Mouse (Mus musculus): ENCODE results near the gene Rnf169. TPM values are rescaled to one million over a fixed set of nuclear protein-coding genes. Genes with fewer than 3 reads are reported as not detected.

Gene Rnf169
- polyA plus RNA-seq, 1 experiment from 2014 or later = 7.4 TPM

GRCm38 (mm10) chr7:99894478-99894877 lies 85.8 kb downstream of the Rnf169 start:
- H3K27me3 ChIP-seq (ENCODE audit: control insufficient read depth, insufficient read depth, low read length) = no peaks in the 10 kb centered on the region

GRCm38 (mm10) chr7:99893967-99894366 lies 86.3 kb downstream of the Rnf169 start:
- WGBS = 67% methylated on average over 3 of the region's 3 CpGs
- Histone ChIP-seq H3K9me3 (replicated peaks; ENCODE audit: control insufficient read depth, low read length) (no peaks in the 10 kb centered on the region), H3K9ac (replicated peaks; ENCODE audit: low read length) (no peak overlapping the region), H3K27ac (replicated peaks; ENCODE audit: low read depth, low read length) (no peak overlapping the region), H3K36me3 (replicated peaks; ENCODE audit: control insufficient read depth, insufficient read depth, low read depth, low read length) (no peaks in the 10 kb centered on the region), H3K4me3 (ENCODE audit: low read depth, low read length) (no peak overlapping the region), H3K4me2 (ENCODE audit: low read depth, low read length) (no peak overlapping the region), H3K4me1 (ENCODE audit: control insufficient read depth, insufficient read depth, low read length) (no peaks in the 10 kb centered on the region), H3K27me3 (ENCODE audit: control insufficient read depth, insufficient read depth, low read length) (no peaks in the 10 kb centered on the region)
- ATAC-seq (replicated peaks; ENCODE audit: insufficient number of reproducible peaks, low FRiP score, low TSS enrichment, low read depth) = no peak
- DNase-seq (ENCODE audit: low spot score) = no peak

More at GRCm38 (mm10) chr7:99894478-99894877, 85.8 kb downstream of the Rnf169 start:
- no peaks in the 10 kb centered on the region for H3K36me3 ChIP-seq (replicated peaks; ENCODE audit: control insufficient read depth, insufficient read depth, low read depth, low read length)
- no peaks in the 10 kb centered on the region for H3K9me3 ChIP-seq (replicated peaks; ENCODE audit: control insufficient read depth, low read length)
- no peak overlapping the region for H3K9ac ChIP-seq (replicated peaks; ENCODE audit: low read length)
- DNase-seq (ENCODE audit: low spot score) = no peak
- WGBS = 81% methylated on average over 6 of the region's 6 CpGs
- no peak overlapping the region for H3K27ac ChIP-seq (replicated peaks; ENCODE audit: low read depth, low read length)
- no peak overlapping the region for H3K4me3 ChIP-seq (ENCODE audit: low read depth, low read length)
- H3K4me2 ChIP-seq (ENCODE audit: low read depth, low read length) = no peak overlapping the region
- ATAC-seq (replicated peaks; ENCODE audit: insufficient number of reproducible peaks, low FRiP score, low TSS enrichment, low read depth) = no peak
- H3K4me1 ChIP-seq (ENCODE audit: control insufficient read depth, insufficient read depth, low read length) = no peaks in the 10 kb centered on the region

- no peaks in the 10 kb centered on the region for H3K9me3 ChIP-seq (replicated peaks; ENCODE audit: control insufficient read depth, low read length)
- H3K27me3 ChIP-seq (ENCODE audit: control insufficient read depth, insufficient read depth, low read length) = no peaks in the 10 kb centered on the region
- no peaks in the 10 kb centered on the region for H3K36me3 ChIP-seq (replicated peaks; ENCODE audit: control insufficient read depth, insufficient read depth, low read depth, low read length)
- H3K27ac ChIP-seq (replicated peaks; ENCODE audit: low read depth, low read length) = no peak overlapping the region
- DNase-seq (ENCODE audit: low spot score) = no peak
- H3K4me3 ChIP-seq (ENCODE audit: low read depth, low read length) = no peak overlapping the region
- no peak overlapping the region for H3K4me2 ChIP-seq (ENCODE audit: low read depth, low read length)
- ATAC-seq (replicated peaks; ENCODE audit: insufficient number of reproducible peaks, low FRiP score, low TSS enrichment, low read depth) = no peak
- WGBS = 90% methylated on average over 2 of the region's 2 CpGs
- no peaks in the 10 kb centered on the region for H3K4me1 ChIP-seq (ENCODE audit: control insufficient read depth, insufficient read depth, low read length)
- H3K9ac ChIP-seq (replicated peaks; ENCODE audit: low read length) = no peak overlapping the region
Observed at GRCm38 (mm10) chr7:99892351-99892750, 87.9 kb downstream of the Rnf169 start.

GRCm38 (mm10) chr7:99891471-99891870 lies 88.8 kb downstream of the Rnf169 start:
- H3K4me3 ChIP-seq (ENCODE audit: low read depth, low read length) = no peak overlapping the region
- no peak for DNase-seq (ENCODE audit: low spot score)
- H3K27me3 ChIP-seq (ENCODE audit: control insufficient read depth, insufficient read depth, low read length) = no peaks in the 10 kb centered on the region
- 44% methylated on average over 3 of the region's 3 CpGs for whole genome bisulfite sequencing
- H3K4me1 ChIP-seq (ENCODE audit: control insufficient read depth, insufficient read depth, low read length) = no peaks in the 10 kb centered on the region
- no peaks in the 10 kb centered on the region for H3K9me3 ChIP-seq (replicated peaks; ENCODE audit: control insufficient read depth, low read length)
- H3K4me2 ChIP-seq (ENCODE audit: low read depth, low read length) = no peak overlapping the region
- no peak for ATAC-seq (replicated peaks; ENCODE audit: insufficient number of reproducible peaks, low FRiP score, low TSS enrichment, low read depth)
- no peak overlapping the region for H3K27ac ChIP-seq (replicated peaks; ENCODE audit: low read depth, low read length)
- H3K9ac ChIP-seq (replicated peaks; ENCODE audit: low read length) = no peak overlapping the region
- no peaks in the 10 kb centered on the region for H3K36me3 ChIP-seq (replicated peaks; ENCODE audit: control insufficient read depth, insufficient read depth, low read depth, low read length)

GRCm38 (mm10) chr7:99890168-99890755 lies 90.0 kb downstream of the Rnf169 start:
- no peak overlapping the region for H3K4me2 ChIP-seq (ENCODE audit: low read depth, low read length)
- no peaks in the 10 kb centered on the region for H3K9me3 ChIP-seq (replicated peaks; ENCODE audit: control insufficient read depth, low read length)
- H3K27me3 ChIP-seq (ENCODE audit: control insufficient read depth, insufficient read depth, low read length) = no peaks in the 10 kb centered on the region
- H3K4me3 ChIP-seq (ENCODE audit: low read depth, low read length) = no peak overlapping the region
- H3K9ac ChIP-seq (replicated peaks; ENCODE audit: low read length) = no peak overlapping the region
- no peak overlapping the region for H3K27ac ChIP-seq (replicated peaks; ENCODE audit: low read depth, low read length)
- no peaks in the 10 kb centered on the region for H3K4me1 ChIP-seq (ENCODE audit: control insufficient read depth, insufficient read depth, low read length)
- no peak for DNase-seq (ENCODE audit: low spot score)
- no peak for ATAC-seq (replicated peaks; ENCODE audit: insufficient number of reproducible peaks, low FRiP score, low TSS enrichment, low read depth)
- WGBS = 64% methylated on average over 3 of the region's 3 CpGs
- H3K36me3 ChIP-seq (replicated peaks; ENCODE audit: control insufficient read depth, insufficient read depth, low read depth, low read length) = no peaks in the 10 kb centered on the region

- Histone ChIP-seq H3K4me3 (ENCODE audit: low read depth, low read length) (no peak overlapping the region), H3K27me3 (ENCODE audit: control insufficient read depth, insufficient read depth, low read length) (no peaks in the 10 kb centered on the region), H3K4me2 (ENCODE audit: low read depth, low read length) (no peak overlapping the region), H3K27ac (replicated peaks; ENCODE audit: low read depth, low read length) (no peak overlapping the region), H3K4me1 (ENCODE audit: control insufficient read depth, insufficient read depth, low read length) (no peaks in the 10 kb centered on the region), H3K36me3 (replicated peaks; ENCODE audit: control insufficient read depth, insufficient read depth, low read depth, low read length) (no peaks in the 10 kb centered on the region), H3K9ac (replicated peaks; ENCODE audit: low read length) (no peak overlapping the region), H3K9me3 (replicated peaks; ENCODE audit: control insufficient read depth, low read length) (no peaks in the 10 kb centered on the region)
- 43% methylated on average over 10 of the region's 10 CpGs for WGBS
- DNase-seq (ENCODE audit: low spot score) (peak; percentile 27), ATAC-seq (replicated peaks; ENCODE audit: insufficient number of reproducible peaks, low FRiP score, low TSS enrichment, low read depth) (no peak)
Observed at GRCm38 (mm10) chr7:99889175-99889880, 90.9 kb downstream of the Rnf169 start.

GRCm38 (mm10) chr7:99887743-99888142 lies 92.5 kb downstream of the Rnf169 start:
- DNase-seq (ENCODE audit: low spot score) = no peak
- H3K9ac ChIP-seq (replicated peaks; ENCODE audit: low read length) = no peak overlapping the region
- ATAC-seq (replicated peaks; ENCODE audit: insufficient number of reproducible peaks, low FRiP score, low TSS enrichment, low read depth) = no peak

GRCm38 (mm10) chr7:99887230-99887735 lies 93.0 kb downstream of the Rnf169 start:
- no peak overlapping the region for H3K27ac ChIP-seq (replicated peaks; ENCODE audit: low read depth, low read length)
- no peaks in the 10 kb centered on the region for H3K27me3 ChIP-seq (ENCODE audit: control insufficient read depth, insufficient read depth, low read length)
- 88% methylated on average over 2 of the region's 2 CpGs for WGBS
- no peak overlapping the region for H3K9ac ChIP-seq (replicated peaks; ENCODE audit: low read length)
- ATAC-seq (replicated peaks; ENCODE audit: insufficient number of reproducible peaks, low FRiP score, low TSS enrichment, low read depth) = no peak
- H3K4me1 ChIP-seq (ENCODE audit: control insufficient read depth, insufficient read depth, low read length) = no peaks in the 10 kb centered on the region
- no peak overlapping the region for H3K4me3 ChIP-seq (ENCODE audit: low read depth, low read length)
- DNase-seq (ENCODE audit: low spot score) = no peak
- no peaks in the 10 kb centered on the region for H3K36me3 ChIP-seq (replicated peaks; ENCODE audit: control insufficient read depth, insufficient read depth, low read depth, low read length)
- H3K4me2 ChIP-seq (ENCODE audit: low read depth, low read length) = no peak overlapping the region
- no peaks in the 10 kb centered on the region for H3K9me3 ChIP-seq (replicated peaks; ENCODE audit: control insufficient read depth, low read length)

More at GRCm38 (mm10) chr7:99887743-99888142, 92.5 kb downstream of the Rnf169 start:
- Histone ChIP-seq H3K27ac (replicated peaks; ENCODE audit: low read depth, low read length) (no peak overlapping the region), H3K9me3 (replicated peaks; ENCODE audit: control insufficient read depth, low read length) (no peaks in the 10 kb centered on the region), H3K4me2 (ENCODE audit: low read depth, low read length) (no peak overlapping the region), H3K4me1 (ENCODE audit: control insufficient read depth, insufficient read depth, low read length) (no peaks in the 10 kb centered on the region), H3K27me3 (ENCODE audit: control insufficient read depth, insufficient read depth, low read length) (no peaks in the 10 kb centered on the region), H3K4me3 (ENCODE audit: low read depth, low read length) (no peak overlapping the region), H3K36me3 (replicated peaks; ENCODE audit: control insufficient read depth, insufficient read depth, low read depth, low read length) (no peaks in the 10 kb centered on the region)

Data from embryonic facial prominence, embryonic 11.5 days (tissue).